Mouse (Mus musculus): ENCODE data around the gene Id2. TPM values are rescaled to one million over a fixed set of nuclear protein-coding genes. Genes with fewer than 3 reads are reported as not detected.

Gene Id2
- polyA plus RNA-seq, 1 experiment: 5.0 TPM

GRCm38 (mm10) chr12:25060901-25061300, 36.0 kb downstream of the Id2 start:
- H3K27me3 ChIP-seq (ENCODE audit: control insufficient read depth, insufficient read depth, insufficient read length): no peaks in the 10 kb centered on the region
- no peaks in the 10 kb centered on the region for H3K79me2 ChIP-seq (ENCODE audit: control insufficient read depth, insufficient read depth)
- H3K36me3 ChIP-seq (ENCODE audit: control insufficient read depth, insufficient read depth): peaks cover 16% of the 10 kb centered on the region
- TF ChIP-seq MYOD1 (IDR thresholded peaks at IDR 0.05; ENCODE audit: control insufficient read depth in 1 of 3, insufficient read length in 2 of 3, low read depth in 2 of 3) (no peak), TCF12 (IDR thresholded peaks at IDR 0.05; ENCODE audit: insufficient read depth, poor library complexity, severe bottlenecking) (no peak), POLR2AphosphoS2 (IDR thresholded peaks at IDR 0.05; ENCODE audit: insufficient read length, low read depth) (peak; percentile 32)
- no peak overlapping the region for H3K4me3 ChIP-seq
- no peak overlapping the region for H3K4me2 ChIP-seq (ENCODE audit: low read depth)
- no peak overlapping the region for H3ac ChIP-seq (ENCODE audit: control insufficient read depth, insufficient read length)

- no peaks in the 10 kb centered on the region for H3K79me2 ChIP-seq (ENCODE audit: control insufficient read depth, insufficient read depth)
- no peak overlapping the region for H3K4me2 ChIP-seq (ENCODE audit: low read depth)
- TF ChIP-seq TCF3 (IDR thresholded peaks at IDR 0.05; ENCODE audit: insufficient read length, low read depth): no peak
- H3K36me3 ChIP-seq (ENCODE audit: control insufficient read depth, insufficient read depth): peaks cover 16% of the 10 kb centered on the region
- H3K27me3 ChIP-seq (ENCODE audit: control insufficient read depth, insufficient read depth, insufficient read length): no peaks in the 10 kb centered on the region
- no peak overlapping the region for H3ac ChIP-seq (ENCODE audit: control insufficient read depth, insufficient read length)
- no peak overlapping the region for H3K4me3 ChIP-seq
These were observed 37.3 kb downstream of the Id2 start for GRCm38 (mm10) chr12:25059487-25060200.

- no peak overlapping the region for H3ac ChIP-seq (ENCODE audit: control insufficient read depth, insufficient read length)
- no peaks in the 10 kb centered on the region for H3K79me2 ChIP-seq (ENCODE audit: control insufficient read depth, insufficient read depth)
- H3K4me2 ChIP-seq (ENCODE audit: low read depth): no peak overlapping the region
- no peaks in the 10 kb centered on the region for H3K27me3 ChIP-seq (ENCODE audit: control insufficient read depth, insufficient read depth, insufficient read length)
- H3K4me3 ChIP-seq: no peak overlapping the region
- H3K36me3 ChIP-seq (ENCODE audit: control insufficient read depth, insufficient read depth): peaks cover 34% of the 10 kb centered on the region
- TF ChIP-seq POLR2A (IDR thresholded peaks at IDR 0.05; ENCODE audit: insufficient read length, low read depth) (no peak), TCF12 (IDR thresholded peaks at IDR 0.05; ENCODE audit: insufficient read depth, poor library complexity, severe bottlenecking) (no peak), CEBPB (IDR thresholded peaks at IDR 0.05; ENCODE audit: insufficient read depth, poor library complexity, severe bottlenecking) (no peak), REST (IDR thresholded peaks at IDR 0.05; ENCODE audit: insufficient read depth, insufficient read length) (no peak), TCF3 (IDR thresholded peaks at IDR 0.05; ENCODE audit: insufficient read length, low read depth) (no peak), E2F4 (IDR thresholded peaks at IDR 0.05; ENCODE audit: insufficient read depth) (no peak), MYOG (IDR thresholded peaks at IDR 0.05; ENCODE audit: control insufficient read depth in 1 of 3, insufficient read depth in 1 of 3, insufficient read length in 2 of 3, low read depth in 2 of 3) (no peak), SRF (IDR thresholded peaks at IDR 0.05; ENCODE audit: control insufficient read depth, insufficient read length, low read depth) (no peak), MYOD1 (IDR thresholded peaks at IDR 0.05; ENCODE audit: control insufficient read depth in 1 of 3, insufficient read length in 2 of 3, low read depth in 2 of 3) (no peak), USF1 (IDR thresholded peaks at IDR 0.05; ENCODE audit: low read depth) (no peak), MAX (IDR thresholded peaks at IDR 0.05; ENCODE audit: low read depth) (no peak), POLR2AphosphoS2 (IDR thresholded peaks at IDR 0.05; ENCODE audit: insufficient read length, low read depth) (no peak)
These were observed 42.0 kb downstream of the Id2 start for GRCm38 (mm10) chr12:25054963-25055362.

GRCm38 (mm10) chr12:25054511-25054910, 42.4 kb downstream of the Id2 start:
- peaks cover 36% of the 10 kb centered on the region for H3K36me3 ChIP-seq (ENCODE audit: control insufficient read depth, insufficient read depth)

GRCm38 (mm10) chr12:25049253-25049652, 47.7 kb downstream of the Id2 start:
- Histone ChIP-seq H3K4me3 (no peak overlapping the region), H3K27me3 (ENCODE audit: control insufficient read depth, insufficient read depth, insufficient read length) (no peaks in the 10 kb centered on the region), H3K79me2 (ENCODE audit: control insufficient read depth, insufficient read depth) (no peaks in the 10 kb centered on the region), H3ac (ENCODE audit: control insufficient read depth, insufficient read length) (no peak overlapping the region), H3K4me2 (ENCODE audit: low read depth) (no peak overlapping the region), H3K36me3 (ENCODE audit: control insufficient read depth, insufficient read depth) (peaks cover 22% of the 10 kb centered on the region)
- TF ChIP-seq MYOG (IDR thresholded peaks at IDR 0.05; ENCODE audit: control insufficient read depth in 1 of 3, insufficient read depth in 1 of 3, insufficient read length in 2 of 3, low read depth in 2 of 3): no peak
- no peak for TF ChIP-seq SRF (IDR thresholded peaks at IDR 0.05; ENCODE audit: control insufficient read depth, insufficient read length, low read depth)
- TF ChIP-seq TCF12 (IDR thresholded peaks at IDR 0.05; ENCODE audit: insufficient read depth, poor library complexity, severe bottlenecking): no peak
- no peak for TF ChIP-seq E2F4 (IDR thresholded peaks at IDR 0.05; ENCODE audit: insufficient read depth)

More at GRCm38 (mm10) chr12:25054511-25054910, 42.4 kb downstream of the Id2 start:
- Histone ChIP-seq H3K27me3 (ENCODE audit: control insufficient read depth, insufficient read depth, insufficient read length) (no peaks in the 10 kb centered on the region), H3K4me2 (ENCODE audit: low read depth) (no peak overlapping the region), H3K4me3 (no peak overlapping the region), H3K79me2 (ENCODE audit: control insufficient read depth, insufficient read depth) (no peaks in the 10 kb centered on the region), H3ac (ENCODE audit: control insufficient read depth, insufficient read length) (no peak overlapping the region)
- TF ChIP-seq SRF (IDR thresholded peaks at IDR 0.05; ENCODE audit: control insufficient read depth, insufficient read length, low read depth) (no peak), REST (IDR thresholded peaks at IDR 0.05; ENCODE audit: insufficient read depth, insufficient read length) (no peak), CEBPB (IDR thresholded peaks at IDR 0.05; ENCODE audit: insufficient read depth, poor library complexity, severe bottlenecking) (no peak), E2F4 (IDR thresholded peaks at IDR 0.05; ENCODE audit: insufficient read depth) (no peak), POLR2A (IDR thresholded peaks at IDR 0.05; ENCODE audit: insufficient read length, low read depth) (no peak)
